Mouse (Mus musculus): Measurements from ENCODE around the gene Prickle4.
"Not testable (repeated sequence)": the region's sequence is repeated elsewhere in the genome, so short reads cannot be mapped to it uniquely, and the experiment has no call there.

Gene Prickle4

DNA sequence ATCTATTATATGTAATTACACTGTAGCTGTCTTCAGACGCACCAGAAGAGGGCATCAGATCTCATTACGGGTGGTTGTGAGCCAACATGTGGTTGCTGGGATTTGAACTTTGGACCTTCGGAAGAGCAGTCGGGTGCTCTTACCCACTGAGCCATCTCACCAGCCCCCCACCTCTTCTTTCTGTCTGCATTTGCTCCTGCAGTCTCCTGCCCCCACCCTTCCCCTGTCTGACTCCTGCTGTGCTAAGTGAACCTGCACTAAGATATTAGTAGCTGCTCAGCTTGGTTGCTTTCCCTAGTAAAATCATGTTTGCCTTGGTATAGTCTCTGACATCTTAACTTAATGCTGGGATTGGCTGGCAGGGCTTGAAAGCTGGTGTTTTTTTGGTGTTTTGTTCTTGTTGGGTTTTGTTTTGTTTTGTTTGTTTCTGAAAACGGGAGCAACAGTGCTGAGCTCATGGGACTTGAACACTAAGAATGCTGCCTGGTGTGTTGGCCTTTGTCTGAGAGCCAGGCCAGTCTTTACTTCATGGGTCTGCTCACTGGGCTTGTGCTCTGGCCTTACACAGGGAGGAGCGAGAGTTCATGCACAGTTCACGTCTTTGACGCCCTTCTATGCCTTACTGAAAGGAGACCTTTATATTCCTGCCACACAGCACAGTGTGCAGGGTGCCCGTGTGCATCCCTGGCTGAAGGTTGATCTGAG, 31.4 kb downstream of the Prickle4 start:
- no peak for DNase-seq

DNA sequence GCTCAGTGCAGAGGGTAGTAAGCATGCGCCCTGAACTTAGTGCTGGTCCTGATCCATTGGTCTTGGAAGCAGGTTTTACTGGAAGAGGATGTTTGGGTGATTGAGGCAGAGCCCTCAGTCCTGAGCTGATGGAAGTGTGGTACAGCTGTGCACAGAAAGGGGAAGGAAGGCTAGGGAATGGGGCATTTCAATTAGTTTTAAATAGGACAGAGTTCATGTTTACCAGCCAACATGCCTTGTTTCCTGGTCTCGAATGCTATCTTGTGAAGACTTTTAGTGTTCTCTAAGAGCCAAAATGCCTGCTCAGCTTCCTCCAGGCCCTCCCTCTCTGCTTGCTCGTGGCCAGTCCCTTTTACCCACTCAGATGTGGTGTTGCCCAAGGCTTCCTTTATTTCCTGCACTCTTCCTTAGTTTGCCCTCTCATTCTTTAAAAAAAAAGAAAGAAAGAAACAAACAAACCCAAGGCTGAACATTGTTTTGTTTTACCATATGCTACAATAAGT, 35.7 kb downstream of the Prickle4 start:
- DNase-seq, result no peak

DNA sequence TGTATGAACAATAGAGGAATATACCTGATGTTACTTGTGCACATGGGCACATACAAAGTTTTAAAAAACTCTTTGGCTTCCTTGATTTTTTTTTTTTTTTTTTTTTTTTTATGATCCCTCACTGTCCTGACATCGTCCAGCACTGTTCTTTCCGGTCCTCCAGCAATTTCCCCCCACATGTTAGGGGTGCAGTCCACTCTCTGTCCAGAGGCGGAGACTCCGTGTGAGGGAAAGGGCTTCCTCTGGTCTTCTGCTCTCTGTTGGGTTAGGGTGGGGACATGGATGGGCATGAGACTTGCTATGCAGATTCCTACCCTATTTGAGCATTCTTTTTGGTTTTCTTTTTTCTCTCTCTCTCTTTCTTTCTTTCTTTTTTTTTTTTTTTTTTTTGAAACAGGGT, 36.6 kb downstream of the Prickle4 start:
- DNase-seq, result no peak

DNA sequence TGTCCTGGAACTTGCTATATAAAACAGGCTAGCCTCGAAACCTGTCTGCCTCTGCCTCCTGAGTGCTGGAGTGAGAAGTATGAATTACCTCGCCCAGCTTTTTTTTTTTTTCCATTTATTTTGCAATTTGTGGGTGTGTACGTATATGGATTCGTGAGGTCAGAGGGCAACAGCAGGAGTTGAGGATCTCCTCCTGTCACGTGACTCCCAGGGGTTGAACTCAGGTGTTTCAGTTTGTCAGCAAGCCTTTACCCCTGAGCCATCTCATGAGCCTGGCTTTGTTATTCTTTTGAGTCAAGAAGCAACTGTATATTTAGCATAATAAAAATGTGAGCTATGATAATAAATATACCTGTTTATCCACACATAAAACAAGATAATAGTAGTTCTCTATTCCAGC, 38.8 kb downstream of the Prickle4 start:
- no peak for DNase-seq

DNA sequence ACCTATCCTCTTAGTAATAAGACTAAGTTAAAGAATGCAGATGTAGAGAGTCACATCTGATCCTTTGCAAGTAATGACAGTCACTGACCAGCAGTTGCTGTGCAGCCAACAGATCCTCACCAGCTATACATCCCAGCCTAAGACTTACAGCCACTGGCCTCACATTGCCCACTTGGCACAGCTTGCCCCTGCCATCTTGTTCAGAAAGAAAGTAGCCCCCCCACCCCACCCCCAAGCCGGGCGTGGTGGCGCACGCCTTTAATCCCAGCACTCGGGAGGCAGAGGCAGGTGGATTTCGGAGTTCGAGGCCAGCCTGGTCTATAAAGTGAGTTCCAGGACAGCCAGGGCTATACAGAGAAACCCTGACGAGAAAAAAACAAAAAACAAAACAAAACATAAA, 40.2 kb downstream of the Prickle4 start:
- not testable (repeated sequence) for DNase-seq

DNA sequence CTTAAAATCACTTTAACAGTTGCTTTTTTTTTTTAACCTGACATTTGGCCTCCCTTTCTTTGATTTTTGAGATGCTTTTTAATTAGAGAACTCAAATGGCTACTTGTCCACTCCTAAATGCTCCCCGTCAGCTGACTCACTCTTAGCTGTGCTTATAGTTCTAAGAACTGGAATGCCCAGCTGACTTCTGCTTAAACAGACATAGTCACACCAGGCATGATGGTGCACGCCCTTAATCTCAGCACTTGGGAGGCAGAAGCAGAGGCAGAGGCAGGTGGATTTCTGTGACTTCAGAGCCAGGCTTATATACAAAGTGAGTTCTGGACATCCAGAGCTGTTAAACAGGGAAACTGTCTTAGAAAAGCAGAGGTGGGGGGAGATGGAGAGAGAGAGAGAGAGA, 42.6 kb downstream of the Prickle4 start:
- DNase-seq, result no peak

DNA sequence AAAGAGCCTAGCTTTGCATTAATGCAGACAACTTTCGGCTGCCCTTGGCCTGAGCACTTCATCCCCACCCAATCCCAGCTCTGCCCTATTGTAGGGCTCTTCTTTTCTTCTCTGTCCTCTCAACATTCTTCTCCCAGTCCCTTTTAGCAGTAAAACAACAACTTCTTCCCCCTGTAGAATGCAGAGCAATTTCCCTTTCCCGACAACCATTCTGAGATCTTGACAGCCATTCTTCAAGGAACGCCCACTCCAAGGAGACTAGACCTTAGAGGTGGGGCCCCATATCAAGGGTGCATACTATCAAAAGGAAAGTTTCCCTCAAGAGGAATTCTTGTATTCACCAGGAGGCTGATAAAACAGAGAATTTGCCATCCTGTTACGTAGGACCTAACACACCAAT, 45.6 kb downstream of the Prickle4 start:
- no peak for DNase-seq

DNA sequence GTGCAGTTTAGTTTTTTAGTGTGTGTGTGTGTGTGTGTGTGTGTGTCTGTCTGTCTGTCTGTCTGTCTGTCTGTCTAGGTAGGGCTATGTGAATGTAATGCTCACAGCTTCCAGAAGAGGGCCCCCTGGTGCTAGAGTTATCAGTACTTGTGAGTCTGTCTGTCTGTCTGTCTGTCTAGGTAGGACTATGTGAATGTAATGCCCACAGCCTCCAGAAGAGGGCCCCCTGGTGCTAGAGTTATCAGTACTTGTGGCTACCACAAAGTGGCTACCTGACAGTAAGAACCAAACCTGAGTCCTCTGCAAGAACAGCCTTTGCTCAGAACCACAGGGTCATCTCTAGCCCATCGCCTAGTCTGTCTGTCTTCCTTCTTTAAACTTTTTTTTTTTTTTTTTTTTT, 47.9 kb downstream of the Prickle4 start:
- peak; percentile 72 to 74 for DNase-seq

DNA sequence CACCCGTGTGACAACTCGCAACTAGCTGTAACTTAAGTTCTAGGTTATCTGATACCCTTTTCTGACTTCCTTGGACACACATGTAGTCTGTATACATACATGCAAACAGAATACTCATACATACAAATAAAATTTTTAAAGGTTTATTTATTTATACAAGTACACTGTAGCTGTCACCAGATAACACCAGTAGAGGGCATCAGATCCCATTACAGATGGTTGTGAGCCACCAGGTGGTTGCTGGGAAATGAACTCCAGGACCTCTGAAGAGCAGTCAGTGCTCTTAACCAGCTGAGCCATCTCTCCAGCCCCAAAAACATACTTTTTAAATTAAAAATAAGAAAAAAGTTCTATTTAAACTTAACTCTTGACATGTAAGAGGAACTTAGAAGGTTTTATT, 51.5 kb downstream of the Prickle4 start:
- no peak for DNase-seq

All from cerebellum, postnatal 10 days (tissue).